Mouse (Mus musculus) lung, adult 2 months (tissue): ENCODE results near the gene Sfxn2. TPM values are rescaled to one million over a fixed set of nuclear protein-coding genes. Genes with fewer than 3 reads are reported as not detected.

Experiments
- DNase-seq: peaks from one replicate; pipeline ENCODE4 v3.0.0; 2022
- H3K4me1 ChIP-seq: fragments of 200-500 bp; 2 replicates; pipeline ENCODE4 v1.6.1; 2011; ENCODE audit warnings: low read length; ENCODE audit not compliant: control insufficient read depth, insufficient read depth
- H3K4me3 ChIP-seq: fragments of 200-500 bp; replicated peaks from 2 replicates; pipeline ENCODE3; 2011; ENCODE audit warnings: low read depth, mild to moderate bottlenecking, control low read depth, low read length; ENCODE audit errors: extremely low read depth
- CTCF ChIP-seq: fragments of 200-500 bp; IDR thresholded peaks from 2 replicates; pipeline ENCODE4 v1.5.1; 2011; ENCODE audit warnings: mild to moderate bottlenecking, low read length, control low read depth; ENCODE audit not compliant: insufficient read depth
- POLR2A ChIP-seq: fragments of 200-500 bp; IDR thresholded peaks from 2 replicates; pipeline ENCODE4 v1.6.1; 2011; ENCODE audit warnings: low read depth, mild to moderate bottlenecking, control low read depth, low read length, borderline replicate concordance; ENCODE audit errors: extremely low read depth
- WGBS: fragments of 180-500 bp; shearing (Covaris S2); methylation state at CpG from one replicate; pipeline ENCODE4 v1.1.7; 2018; 5-methylcytosine and 5-hydroxymethylcytosine counted together
- polyA plus RNA-seq: library from polyadenylated mRNA; depleted of rRNA; stranded (reverse); fragments of >200 nt; gene quantifications from 2 replicates; pipeline ENCODE4 v1.2.3, GENCODE M21; 2012

Sfxn2 gene
- polyA plus RNA-seq, 1 experiment, result 6.5 TPM

- peak; percentile 52 for DNase-seq
- TF ChIP-seq POLR2A (peak; percentile 59; the same call in 1 of the 2 replicates), CTCF (no peak)
- Histone ChIP-seq H3K4me3 (peak overlapping the region; percentile 57), H3K4me1 (peaks cover 41% of the 10 kb centered on the region)
- 14% methylated on average over 16 of the region's 16 CpGs for WGBS
These were observed 50.1 kb downstream of the Sfxn2 start for GRCm38 (mm10) chr19:46623194-46623667.

DNA sequence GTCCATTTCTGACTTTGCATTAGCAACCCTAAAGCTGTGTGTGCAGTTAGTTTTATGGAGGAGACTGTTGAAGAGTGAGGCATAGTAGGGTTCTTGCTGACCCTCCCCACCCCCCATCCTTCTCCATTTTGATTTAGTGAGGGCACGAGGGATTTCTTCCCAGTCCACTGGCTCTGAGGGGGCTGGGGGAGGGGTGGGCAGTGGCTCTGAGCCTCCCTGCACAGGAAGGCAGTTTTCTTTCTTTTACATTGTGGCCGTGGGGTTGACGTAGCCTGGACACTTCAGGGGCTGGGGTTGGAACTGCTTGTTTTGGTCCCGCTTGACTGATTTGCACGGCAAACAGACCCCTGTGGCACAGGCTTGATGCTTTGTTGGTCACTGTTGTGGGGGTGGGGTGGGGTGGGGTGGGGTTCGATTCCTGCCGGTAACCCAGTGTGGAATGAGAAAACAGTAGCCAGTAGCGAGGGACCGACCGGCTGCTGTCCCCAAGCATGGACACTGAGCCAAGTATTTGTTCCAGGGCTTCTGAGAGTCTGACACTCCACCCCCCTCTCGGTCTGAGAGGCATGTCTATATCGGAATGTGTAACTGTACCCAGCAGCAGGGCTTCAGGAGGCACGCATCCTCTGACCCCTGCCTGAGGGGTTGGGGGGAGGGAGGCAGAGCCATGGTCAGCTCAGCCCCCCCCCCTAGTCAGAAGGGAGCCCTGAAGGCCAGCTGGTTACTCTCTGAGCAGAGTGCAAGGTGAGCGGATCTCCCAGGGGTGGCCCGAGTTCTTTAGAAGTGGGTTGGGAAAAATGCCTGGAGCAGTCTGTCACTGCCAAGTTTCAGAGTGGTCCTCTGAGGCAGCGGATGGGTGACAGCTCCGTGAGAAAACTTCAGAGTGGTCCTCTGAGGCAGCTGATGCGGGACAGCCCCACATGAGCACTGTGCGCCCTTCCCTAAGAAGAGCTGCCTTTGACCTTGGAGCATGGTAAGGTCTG is 50.9 kb downstream of the Sfxn2 start:
- WGBS, result 27% methylated on average over 19 of the region's 19 CpGs
- Histone ChIP-seq H3K4me3 (peak overlapping the region; percentile 39), H3K4me1 (peaks cover 40% of the 10 kb centered on the region)
- peak; percentile 61 for DNase-seq
- TF ChIP-seq CTCF (no peak), POLR2A (peak; percentile 52; the same call in 1 of the 2 replicates)

DNA sequence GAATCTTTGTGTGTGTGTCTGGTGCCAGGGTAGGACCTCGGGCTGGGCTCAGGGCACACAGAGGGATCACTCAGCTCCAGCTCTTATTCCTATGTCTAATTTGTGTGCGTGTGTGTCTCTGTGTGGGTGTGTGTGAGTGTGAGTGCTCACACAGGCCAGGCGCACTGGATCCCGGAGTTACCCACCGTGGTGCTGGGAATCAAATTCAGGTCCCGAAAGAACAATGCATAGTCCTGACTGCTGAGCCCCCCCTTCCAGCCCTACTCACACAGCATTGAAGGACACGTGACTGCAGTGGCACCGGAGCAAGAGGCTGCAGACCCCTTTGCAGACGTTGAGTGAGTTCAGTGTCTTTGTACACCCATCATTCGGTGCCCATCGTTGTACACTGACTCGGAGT is 51.9 kb downstream of the Sfxn2 start:
- TF ChIP-seq POLR2A (no peak), CTCF (no peak)
- Histone ChIP-seq H3K4me1 (peaks cover 40% of the 10 kb centered on the region), H3K4me3 (no peak overlapping the region)
- DNase-seq, result no peak
- 86% methylated on average over 12 of the region's 12 CpGs for WGBS

GRCm38 (mm10) chr19:46625519-46625918 is 52.4 kb downstream of the Sfxn2 start:
- TF ChIP-seq POLR2A, result no peak
- no peak for TF ChIP-seq CTCF
- no peak for DNase-seq
- whole genome bisulfite sequencing, result 47% methylated on average over 10 of the region's 10 CpGs
- peaks cover 41% of the 10 kb centered on the region for H3K4me1 ChIP-seq
- no peak overlapping the region for H3K4me3 ChIP-seq

DNA sequence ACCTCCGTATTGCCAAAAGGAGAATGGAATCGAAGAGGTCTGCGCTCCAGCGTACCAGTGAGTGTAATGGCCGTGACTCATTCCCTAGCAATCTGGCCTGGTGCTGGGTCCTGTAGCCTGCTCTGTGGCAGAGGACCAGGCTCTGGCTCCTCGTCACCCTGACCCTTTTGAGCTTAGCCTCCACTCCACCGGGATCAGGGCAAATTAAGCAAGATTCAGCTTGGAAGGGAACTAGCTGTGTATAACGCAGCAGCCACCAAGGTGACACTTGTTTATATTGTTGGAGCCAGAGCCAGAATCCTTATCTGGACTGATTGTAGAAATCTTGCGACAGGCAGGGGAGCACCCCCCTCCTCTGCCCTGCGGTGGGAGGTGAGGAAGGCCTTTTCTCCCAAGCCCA is 55.2 kb downstream of the Sfxn2 start:
- 43% methylated on average over 10 of the region's 10 CpGs for WGBS
- TF ChIP-seq POLR2A (no peak), CTCF (no peak)
- no peak overlapping the region for H3K4me3 ChIP-seq
- DNase-seq, result no peak
- H3K4me1 ChIP-seq, result peaks cover 26% of the 10 kb centered on the region

DNA sequence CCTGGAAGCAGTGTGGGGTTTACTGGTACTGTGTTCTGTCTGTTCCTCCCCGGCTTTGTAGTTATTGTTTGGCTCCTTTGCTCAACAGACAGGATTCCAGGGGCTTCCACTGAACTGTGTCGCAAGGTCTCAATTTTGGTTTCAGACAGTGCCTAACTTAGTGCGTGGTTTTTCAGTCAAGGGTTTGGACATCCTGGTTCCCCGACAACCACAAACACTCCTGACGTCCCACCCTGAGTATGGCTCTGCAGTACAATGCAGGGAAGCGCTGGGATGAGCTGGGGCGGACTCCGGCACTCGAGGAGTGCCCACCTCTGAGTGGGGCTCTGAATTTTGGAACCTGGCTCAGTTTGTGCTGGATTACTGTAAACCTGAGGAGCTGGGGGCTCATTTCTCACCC is 56.6 kb downstream of the Sfxn2 start:
- peaks cover 16% of the 10 kb centered on the region for H3K4me1 ChIP-seq
- 31% methylated on average over 9 of the region's 9 CpGs for WGBS
- TF ChIP-seq CTCF, result no peak
- no peak for TF ChIP-seq POLR2A
- no peak for DNase-seq
- H3K4me3 ChIP-seq, result no peak overlapping the region

DNA sequence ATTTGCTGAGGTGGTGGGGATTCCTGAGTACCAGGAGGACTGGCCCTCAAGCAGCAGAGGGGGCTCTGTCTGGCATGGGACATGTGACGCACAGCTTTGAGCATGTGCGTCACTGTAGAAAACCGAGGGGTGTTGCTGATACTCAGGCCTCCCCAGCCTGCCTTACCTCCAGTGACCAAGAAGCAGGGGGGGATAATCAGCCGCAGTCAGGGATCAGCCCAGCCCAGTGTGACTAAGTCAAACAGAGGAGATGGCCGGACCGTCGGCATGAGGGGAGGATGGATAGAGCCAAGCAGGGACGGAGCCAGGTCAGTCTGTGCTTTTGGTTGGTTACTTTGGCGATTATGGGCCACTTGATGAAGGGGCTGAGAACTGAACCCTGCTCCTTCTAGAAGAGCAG is 58.5 kb downstream of the Sfxn2 start:
- TF ChIP-seq POLR2A, result no peak
- H3K4me1 ChIP-seq, result peaks cover 20% of the 10 kb centered on the region
- H3K4me3 ChIP-seq, result no peak overlapping the region
- DNase-seq, result no peak
- 79% methylated on average over 9 of the region's 9 CpGs for WGBS

DNA sequence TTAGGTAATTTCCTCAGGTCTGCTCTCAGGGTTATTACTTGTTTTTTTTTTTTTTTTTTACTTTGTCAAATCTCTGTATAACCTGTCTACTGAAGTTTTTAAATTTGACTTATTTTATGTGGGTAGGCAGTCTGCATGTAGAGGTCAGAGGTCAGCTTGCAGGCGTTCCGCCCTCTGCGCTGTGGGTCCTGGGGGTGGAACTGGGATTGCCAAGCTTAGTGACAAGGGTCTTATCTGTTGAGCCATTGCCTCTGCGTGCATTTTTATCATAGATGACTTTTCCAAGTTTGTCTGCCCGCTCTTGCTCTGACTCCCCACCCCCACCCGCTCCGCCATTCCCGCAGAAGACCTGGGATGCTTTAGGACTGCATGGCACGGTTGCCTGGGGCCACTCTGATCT is 62.6 kb downstream of the Sfxn2 start:
- TF ChIP-seq CTCF, result no peak
- no peak for TF ChIP-seq POLR2A
- WGBS, result 59% methylated on average over 9 of the region's 9 CpGs
- DNase-seq, result no peak
- no peak overlapping the region for H3K4me3 ChIP-seq
- H3K4me1 ChIP-seq, result peaks cover 17% of the 10 kb centered on the region

DNA sequence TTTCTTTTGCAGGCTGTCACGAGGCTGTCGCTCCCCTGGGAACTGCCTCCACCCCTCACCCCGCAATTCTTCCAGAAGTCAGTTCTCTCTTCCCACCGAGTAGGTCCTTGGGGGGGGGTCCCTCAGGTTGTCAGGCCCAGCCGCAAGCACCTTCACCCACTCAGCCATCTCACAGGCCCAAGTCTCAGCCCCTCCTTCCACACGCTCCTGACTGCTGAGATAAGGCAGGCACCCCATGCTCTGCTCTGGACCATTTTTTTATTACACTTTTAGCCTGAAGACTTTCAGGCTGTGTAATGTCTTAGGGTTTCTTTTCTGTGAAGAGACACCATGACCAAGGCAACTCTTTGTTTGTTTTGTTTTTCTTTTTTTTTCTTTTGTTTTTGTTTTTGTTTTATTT is 64.4 kb downstream of the Sfxn2 start:
- DNase-seq, result no peak
- 79% methylated on average over 6 of the region's 6 CpGs for whole genome bisulfite sequencing
- TF ChIP-seq POLR2A (no peak), CTCF (no peak)
- H3K4me3 ChIP-seq, result no peak overlapping the region
- peaks cover 32% of the 10 kb centered on the region for H3K4me1 ChIP-seq

- no peak overlapping the region for H3K4me3 ChIP-seq
- TF ChIP-seq CTCF, result no peak
- no peak for TF ChIP-seq POLR2A
- DNase-seq, result no peak
- peaks cover 43% of the 10 kb centered on the region for H3K4me1 ChIP-seq
These were observed 65.9 kb downstream of the Sfxn2 start for GRCm38 (mm10) chr19:46639053-46639452.
